Mouse (Mus musculus): ENCODE data around the gene Slc35e2.
A peak's percentile ranks its signal among the peaks of the same experiment; 100 is the strongest.
"Not testable (repeated sequence)": the region's sequence is repeated elsewhere in the genome, so short reads cannot be mapped to it uniquely, and the experiment has no call there.

Gene Slc35e2

DNA sequence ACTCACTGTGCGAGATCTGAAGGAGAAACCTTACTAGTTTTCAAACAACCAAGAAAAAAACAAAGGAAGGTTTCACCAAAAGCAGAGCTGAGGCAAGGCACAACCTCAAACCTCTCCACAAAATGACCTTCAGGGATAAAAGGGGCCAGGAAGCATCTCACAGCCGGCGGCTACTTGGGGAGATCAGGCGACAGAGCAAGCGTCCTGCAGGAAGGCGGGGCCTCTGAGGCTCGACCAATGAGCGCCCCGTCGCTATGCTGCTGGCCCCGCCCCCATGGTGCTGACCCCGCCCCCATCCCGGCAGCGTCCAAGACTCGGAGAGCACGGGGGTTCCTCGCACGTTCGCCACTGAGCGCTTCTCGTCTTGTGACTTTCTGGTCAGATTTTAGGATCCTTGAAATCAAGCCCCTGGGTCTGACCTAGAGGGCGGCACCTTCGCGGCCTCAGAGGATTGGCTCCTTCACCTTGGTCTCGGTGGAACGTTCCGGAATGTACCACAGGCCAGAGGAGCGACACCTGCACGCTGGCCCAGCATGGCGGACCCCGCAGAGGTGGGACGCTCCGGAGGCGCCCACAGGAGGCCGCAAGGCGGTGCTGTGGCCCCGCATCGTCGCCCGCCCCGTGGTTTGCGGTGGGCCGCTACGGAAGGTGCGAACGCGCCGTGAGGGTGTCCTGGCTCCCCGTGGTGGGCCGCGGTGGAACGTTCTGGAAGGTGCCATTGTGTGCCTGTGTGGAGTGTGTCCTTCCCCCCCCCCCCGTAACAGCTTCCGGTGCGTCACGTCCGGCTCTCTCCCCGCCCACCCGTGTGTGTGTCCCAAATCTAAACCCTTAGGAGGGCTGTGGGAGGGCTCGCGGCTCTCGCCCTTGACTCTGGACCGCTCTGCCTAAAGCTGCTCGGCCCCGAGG, at the start of gene Slc35e2:
Gene Slc35e2, plus strand, starts transcription at position 326 of the 906 bp plus-strand sequence.
- peak; percentile 95 for DNase-seq

DNA sequence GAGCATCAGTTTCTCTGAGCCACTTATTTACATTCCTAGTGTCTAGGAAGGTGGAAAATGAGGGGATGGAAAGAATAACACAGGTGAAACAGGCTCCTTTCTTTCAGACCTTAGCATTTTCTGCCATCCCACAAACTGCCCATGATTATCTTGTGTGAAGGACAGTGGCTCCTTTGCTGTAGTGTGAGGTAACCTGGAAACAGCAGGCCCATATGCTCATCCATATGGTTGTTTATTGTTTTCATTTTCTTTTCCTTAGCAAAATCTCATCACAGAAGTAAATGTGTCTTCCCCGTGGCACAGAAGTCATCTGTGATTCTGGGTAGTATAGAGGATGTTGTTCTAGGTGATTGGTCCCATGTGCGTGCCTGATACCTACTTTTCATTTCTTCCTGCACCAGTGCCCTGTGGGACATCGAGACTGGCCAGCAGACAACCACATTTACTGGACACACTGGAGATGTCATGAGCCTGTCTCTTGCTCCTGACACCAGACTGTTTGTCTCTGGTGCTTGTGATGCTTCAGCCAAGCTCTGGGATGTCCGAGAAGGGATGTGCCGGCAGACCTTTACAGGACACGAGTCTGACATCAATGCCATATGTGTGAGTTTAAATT, 48.2 kb upstream of the Slc35e2 start:
- peak; percentile 67 for DNase-seq

DNA sequence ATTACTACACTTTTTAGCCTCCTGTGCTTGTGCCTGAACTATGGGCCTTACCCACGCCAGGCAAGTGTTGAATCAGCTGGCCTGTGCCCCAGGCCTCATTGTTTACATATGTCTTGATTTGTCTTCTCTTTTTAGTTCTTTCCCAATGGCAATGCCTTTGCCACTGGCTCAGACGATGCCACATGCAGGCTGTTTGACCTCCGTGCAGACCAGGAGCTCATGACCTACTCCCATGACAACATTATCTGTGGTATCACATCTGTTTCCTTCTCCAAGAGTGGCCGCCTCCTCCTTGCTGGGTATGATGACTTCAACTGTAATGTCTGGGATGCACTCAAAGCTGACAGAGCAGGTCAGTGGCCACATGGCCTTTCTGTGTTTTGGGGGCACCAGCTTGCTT, 46.3 kb upstream of the Slc35e2 start:
- no peak for DNase-seq

DNA sequence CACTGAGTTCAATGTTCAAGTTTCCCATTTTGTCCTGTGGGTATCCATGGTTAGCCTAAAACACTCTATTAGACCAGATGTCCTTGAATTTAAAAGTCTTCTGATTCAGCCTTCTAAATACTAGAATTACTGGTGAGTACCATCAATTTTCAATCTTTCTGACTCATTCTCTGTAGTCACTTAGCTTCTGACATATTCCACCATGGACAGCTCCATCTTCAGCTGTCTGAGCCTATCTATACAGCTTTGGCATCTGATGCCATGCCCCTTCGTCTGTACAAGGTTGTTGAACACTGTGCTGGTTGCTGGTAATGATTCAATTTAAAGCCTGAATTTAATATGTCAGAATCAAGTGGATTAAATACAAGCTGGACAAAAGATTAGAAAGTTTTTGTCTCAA, 45.8 kb upstream of the Slc35e2 start:
- DNase-seq, result no peak

DNA sequence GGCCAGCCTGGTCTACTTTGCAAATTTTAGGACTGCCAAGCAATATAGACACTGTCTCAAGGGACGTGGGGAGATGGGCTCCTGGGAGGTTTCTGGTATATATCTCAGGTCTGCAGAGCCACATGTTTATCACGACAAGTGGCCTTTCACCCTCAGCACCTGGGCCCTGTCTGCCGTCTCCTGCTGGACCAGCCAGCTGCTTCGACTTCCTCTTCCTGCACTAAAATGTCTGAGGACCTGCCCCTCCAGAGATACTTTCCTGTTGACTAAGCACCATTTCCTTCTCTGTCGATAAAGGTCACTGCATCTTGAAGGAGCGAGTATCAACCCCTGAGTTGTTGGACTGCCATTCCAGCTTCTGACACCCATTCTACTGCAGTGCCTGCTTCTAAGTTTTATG, 41.8 kb upstream of the Slc35e2 start:
- no peak for DNase-seq

DNA sequence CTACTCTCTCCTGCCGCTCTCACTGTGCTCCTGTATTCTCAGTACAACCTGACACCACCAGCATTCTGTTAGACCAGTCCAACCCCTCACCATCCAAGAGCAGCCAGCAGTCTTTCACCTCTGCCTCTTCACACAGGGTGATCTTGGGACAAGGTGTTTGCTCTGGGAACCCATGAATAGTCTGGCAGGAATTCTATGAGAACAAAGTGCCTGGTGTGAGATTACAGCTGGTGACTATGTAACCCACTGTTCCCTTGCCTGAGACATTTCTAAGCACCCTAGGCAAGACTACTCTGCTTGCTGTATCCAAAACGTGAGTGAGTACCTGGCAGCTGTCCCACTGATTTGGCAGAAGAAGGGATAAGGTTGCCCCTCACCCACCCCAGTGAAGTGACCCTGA, 40.3 kb upstream of the Slc35e2 start:
- no peak for DNase-seq

DNA sequence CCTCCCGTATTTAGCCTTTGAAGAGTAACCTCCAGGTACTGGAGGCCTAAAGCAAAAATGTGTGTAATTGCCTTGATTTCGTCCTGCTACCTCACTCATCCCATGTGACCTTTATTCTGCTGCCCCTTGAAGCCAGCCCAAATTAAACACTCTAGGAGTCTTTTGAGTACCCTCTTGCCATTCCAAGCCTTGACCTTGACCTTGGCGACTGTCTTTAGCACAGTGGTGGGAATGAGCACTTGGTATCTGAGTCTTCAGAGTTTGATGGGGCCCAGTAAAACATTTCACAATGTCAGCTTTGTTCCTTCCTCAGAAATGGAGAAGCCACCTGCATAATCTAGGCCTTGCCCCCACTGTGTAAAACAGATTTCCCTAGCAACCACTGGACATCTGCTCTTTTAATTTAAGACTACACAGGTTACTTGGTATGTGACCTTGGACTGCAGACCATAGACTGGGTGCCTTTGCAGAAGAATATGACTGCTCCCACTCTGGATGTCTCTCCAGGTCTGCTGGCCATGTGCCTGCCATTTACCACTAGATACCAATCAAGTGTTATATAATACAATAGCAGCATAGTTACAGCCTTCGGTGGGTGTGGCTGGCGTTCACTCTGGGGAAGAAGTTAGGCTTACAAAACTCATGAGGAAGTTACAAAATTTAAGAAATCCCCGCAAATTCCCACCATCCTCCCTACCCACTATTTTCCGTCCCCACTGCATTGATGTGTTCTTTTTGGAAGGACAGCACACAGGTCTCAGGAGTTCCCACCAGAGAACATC, 39.4 kb upstream of the Slc35e2 start, which contains the start of gene Nadk:
Gene Nadk, plus strand, starts transcription at position 718 of the 782 bp plus-strand sequence.
- peak; percentile 60 for DNase-seq

DNA sequence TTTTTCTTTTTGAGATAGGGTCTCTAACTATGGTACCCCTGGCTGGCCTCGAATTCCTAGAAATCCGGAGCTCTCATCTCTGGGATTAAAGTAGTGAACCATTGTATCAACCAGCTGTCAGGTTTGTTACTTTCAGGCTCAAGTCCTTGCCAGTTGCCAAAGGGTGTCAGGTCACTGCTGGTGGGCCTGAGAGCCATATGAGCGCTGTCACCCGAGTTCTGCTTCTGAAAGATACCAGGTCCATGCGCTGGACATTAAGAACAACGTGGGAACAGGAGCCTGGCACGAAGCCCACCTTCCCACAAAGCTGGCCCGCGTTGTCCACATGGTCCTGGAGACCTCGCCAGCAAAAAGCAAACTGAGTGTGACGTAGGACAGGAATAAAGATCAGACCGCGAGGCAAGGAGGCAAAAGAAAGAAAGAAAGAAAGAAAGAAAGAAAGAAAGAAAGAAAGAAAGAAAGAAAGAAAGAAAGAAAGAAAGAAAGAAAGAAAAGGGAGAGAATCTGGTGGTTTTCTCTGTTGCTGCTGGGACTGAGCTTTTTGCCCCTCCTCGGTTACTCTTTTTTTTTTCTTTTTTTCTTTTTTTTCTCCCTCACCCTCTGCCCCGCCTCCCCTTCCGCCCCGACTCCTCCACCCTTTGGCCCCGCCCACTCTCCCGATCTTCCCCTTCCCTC, 38.4 kb upstream of the Slc35e2 start:
- DNase-seq, result peak; percentile 82

DNA sequence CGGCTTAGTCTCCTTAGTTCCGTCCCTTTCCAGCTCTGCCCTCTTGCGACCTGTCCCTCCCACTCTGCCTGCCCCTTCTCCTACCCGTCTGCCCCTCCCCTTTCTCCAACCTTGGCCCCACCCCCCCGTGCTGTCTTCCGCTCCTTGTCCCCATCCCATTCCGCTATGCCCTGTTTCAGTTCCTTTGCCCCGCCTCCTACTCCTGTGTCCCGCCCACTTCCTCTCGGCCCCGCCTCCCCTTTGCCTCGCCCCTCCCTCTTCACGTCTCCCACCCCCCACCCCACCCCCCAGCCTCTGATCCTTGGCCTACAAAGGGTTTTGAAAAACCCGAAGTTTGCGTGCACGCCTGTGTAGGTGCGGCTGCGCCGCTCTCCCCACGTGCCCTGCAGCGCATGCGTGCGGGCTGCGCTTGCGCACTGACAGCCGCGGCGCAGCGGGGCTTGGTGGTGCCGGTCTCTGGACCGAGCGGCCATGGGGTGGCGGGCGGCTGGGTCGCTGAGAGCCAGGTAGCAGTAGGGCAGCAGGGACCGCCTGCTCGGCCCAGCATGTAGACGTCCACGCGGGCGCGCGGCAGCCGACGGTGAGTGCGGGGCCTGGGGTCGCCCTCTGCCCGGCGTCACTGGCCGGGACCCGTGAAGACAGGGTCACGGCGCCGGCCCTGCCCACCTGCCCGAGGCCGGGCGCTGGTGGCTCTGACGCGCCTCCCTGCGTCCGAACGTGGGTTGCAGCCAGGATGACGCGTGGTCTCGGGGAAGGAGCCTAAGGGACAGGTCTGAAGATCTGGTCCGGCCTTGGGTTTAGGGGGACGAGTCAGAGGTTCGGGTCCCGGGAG, 37.6 kb upstream of the Slc35e2 start:
- peak; percentile 97 for DNase-seq

DNA sequence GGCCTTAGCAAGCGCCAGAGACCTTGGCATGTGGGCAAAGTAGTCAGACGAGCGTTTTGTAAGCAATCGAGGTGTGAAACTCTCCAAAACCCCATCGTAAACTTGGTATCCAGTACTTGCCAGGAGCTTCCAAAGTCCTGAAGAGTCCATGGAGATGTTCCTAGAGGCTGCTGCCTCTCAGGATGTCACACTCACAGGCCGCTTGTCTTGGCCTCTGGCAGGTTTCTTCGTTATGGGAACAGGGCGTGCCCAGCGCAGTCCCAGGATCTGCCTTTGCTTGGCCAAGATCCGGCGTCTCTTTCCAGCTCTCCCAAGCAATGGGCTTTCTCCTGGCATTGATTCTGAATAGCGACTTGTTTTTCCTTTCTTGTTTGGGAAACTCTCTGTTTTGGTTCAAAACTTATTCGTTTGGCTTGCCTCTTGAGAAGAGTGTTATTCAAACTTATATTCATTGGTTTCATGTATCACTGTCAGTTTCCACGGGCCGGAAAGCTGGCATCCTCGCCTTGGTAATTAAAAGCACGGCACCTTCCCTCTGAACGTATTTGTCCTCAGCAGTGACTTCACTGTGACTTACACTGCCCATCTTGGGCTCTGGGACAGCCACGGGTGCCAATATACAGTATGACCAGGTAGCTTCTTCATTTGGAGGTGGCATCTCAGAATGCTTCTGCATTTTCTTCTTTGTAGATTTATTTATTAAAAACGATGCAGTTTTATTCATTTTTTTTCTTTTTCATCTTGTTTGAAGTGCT, 36.7 kb upstream of the Slc35e2 start:
- DNase-seq, result peak; percentile 69

DNA sequence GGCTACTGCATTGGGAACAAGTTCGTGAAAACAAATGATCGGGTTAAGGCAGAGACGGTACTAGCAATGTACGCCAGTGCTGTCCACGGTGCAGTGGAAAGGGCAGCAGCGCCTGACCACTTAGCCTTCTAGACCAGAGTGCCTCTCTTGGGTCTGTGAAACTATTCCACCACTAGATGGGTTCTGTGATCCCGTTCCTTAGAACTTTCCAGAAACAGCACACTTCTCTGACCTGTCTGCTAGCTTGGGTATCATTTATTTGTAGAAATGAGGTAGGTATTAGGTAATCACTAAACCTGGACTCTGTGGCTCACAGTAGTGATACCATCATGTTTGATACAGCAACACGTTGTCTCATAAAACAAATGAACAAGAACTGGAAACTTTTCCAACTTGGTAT, 34.7 kb upstream of the Slc35e2 start:
- DNase-seq, result no peak

DNA sequence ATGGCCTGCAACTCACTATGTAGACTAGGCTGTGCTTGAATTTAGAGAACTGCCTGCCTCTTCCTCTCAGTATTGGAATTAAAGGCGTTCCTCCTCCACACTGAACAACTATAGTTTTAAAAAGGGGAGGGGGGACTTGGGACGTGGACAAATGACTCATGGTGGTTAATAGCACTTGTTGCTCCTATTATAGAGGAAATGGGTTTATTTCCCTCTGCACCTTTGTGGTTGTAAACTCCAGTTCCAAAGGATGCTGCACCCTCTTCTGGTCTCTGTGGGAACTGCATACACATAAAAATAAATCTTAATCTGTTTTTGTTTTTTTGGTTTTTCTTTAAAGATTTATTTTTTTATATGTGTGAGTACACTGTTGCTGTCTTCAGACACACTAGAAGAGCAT, 33.0 kb upstream of the Slc35e2 start:
- no peak for DNase-seq

DNA sequence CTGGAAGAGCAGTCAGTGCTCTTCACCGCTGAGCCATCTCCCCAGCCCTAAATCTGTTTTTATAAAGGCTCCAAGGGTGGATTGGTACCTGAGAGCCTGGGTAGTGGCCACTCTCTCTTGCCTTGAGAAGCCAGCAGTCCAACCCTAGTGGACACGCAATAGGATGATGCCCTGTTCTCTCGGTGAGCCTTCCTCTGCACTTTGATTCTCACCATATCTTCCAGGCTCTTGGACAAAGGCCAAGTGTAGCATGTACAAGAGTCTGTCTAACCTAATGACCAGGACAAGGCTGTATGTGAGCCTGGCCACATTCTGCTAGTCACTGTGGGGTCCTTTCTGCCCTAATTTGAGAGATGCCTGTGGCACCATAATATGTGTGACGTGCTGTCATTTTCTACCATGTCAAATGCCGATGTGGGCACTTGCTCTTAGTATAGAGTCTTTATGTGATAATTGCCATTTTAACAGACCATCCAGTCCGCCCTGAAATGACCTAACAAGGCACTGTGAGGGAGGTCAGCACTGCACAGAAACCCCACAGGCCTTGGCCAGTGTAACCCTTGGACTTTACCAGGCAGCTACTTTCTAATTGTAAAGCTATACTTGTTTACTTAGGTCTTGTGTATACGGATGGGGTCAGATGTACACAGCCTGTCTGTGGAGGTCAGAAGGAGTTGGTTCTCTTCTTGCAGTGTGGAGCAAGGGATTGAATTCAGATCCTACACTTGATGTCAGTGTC, 32.4 kb upstream of the Slc35e2 start:
- DNase-seq, result no peak

DNA sequence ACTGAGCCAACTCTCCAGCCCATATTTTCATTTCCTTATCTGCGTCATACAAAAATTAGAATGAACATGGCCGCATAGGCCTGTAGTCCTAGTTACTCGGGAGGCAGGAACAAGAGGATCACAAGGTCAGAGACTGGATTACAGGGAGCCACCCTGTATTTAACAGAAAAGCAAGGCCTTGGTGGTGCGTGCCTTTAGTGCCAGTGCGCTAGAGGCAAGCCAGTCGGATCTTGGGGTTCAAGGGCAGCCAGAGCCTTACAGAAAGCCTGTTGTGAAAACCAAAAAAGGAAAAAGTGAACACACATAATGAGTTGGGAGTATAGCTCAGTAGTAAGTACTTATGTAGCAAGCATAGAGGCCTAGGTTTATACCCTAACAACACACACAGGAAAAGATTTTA, 31.4 kb upstream of the Slc35e2 start:
- DNase-seq, result no peak

DNA sequence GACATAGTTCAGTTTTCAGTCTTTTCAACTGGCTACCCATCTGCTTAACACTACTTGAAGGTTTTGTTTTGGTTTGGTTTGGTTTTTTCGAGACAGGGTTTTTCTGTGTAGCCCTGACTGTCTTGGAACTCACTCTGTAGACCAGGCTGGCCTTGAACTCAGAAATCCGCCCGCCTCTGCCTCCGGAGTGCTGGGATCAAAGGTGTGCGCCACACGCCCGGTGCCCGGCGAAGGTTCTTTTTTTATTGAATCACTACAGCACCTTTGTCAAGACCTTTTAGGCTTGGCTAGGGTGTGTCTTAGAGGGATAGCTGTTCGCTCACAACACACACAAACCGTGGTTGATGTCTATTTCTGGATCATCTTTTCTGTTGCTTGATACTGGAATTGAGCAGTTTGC, 30.9 kb upstream of the Slc35e2 start:
- not testable (repeated sequence) for DNase-seq

DNA sequence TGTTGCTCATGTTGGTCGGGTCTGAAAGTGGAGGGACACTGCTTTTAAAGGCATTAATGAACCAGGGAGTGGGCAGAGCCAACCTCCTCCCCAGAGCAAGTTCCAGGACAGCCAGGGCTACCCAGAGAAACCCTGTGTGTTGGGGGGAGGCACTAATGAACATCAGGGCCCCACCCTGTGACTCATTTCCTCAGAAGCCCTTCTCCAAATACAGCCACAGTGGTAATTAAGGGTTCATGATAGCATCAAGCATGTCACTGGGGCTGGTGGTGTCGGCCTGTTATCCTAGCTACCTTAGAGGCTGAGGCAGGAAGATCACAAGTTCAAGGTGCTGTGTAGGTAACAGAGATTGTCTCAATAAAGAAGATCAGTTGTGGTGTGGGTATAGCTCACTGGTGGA, 29.8 kb upstream of the Slc35e2 start:
- DNase-seq, result no peak

DNA sequence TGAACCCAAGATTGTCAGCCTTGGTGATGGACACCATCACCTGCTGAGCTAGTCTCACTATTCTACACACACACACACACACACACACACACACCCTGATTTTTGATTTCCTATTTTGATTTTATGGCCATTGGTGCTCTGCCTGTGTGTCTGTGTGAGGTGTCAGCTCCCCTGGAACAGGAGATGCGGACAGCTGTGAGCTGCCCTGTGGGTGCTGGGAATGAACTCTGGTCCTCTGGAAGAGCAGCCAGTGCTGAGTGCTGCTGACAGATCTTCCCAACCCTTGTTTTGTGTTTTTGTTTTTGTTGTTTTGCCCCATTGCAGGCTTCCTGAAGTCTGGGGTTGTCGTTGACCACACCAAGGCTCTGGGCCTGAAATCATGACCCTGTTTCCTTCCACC, 28.1 kb upstream of the Slc35e2 start:
- DNase-seq, result no peak

DNA sequence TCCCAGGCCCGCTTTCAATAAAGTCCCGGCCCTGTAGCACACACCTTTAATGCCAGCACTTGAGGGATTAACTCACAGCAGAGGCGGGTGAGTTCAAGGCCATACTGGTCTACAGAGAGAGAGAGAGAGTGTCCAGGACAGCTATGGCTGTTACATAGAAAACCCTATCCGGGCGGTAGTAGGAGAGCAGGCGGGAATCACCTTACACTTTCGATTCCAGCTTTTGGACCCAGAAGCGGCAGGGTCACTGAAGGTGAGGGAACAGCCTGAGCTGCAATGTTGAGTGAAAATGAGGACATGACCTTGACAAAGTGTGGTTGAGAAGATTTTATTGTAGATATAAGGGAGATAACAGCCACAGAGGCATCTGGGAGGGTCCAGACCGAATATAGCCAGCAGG, 27.3 kb upstream of the Slc35e2 start:
- DNase-seq, result no peak

DNA sequence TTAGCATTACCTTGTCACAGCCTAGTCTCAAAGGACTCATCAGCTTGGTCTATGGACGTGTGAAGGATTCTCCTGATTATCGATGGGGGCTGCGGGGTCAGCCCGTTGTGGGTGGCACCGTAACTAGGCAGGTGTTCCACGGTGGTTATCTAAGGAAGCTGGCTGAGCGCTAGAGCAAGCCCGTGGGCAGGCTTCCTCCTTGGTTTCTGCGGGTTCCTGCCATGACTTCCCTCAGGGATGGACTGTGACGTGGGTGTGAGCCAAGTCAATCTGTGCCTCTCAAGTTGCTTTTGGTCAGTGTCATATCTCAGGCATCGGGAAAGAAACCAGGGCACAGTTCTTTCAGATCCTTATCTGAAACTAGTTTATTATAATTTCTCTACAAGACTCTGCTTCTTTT, 26.3 kb upstream of the Slc35e2 start:
- DNase-seq, result no peak

DNA sequence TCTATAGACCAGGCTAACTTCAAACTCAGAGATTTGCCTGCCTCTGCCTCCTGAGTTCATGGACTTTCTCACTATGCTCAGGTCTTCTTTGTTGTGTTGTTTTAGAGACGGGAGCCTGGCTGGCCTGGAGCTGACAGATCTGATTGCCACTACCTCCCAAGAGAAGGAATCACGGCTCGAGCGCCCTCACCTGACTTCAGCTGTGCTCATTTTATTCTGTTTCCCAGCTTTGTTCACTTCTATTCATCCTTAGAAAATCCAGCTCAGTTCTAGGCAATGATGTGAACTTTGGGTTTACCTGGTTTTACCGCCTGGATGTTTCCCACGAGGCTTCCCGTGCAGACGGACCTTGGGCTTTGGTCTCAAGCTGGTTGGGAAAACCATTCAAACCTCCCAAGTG, 25.7 kb upstream of the Slc35e2 start:
- no peak for DNase-seq

DNA sequence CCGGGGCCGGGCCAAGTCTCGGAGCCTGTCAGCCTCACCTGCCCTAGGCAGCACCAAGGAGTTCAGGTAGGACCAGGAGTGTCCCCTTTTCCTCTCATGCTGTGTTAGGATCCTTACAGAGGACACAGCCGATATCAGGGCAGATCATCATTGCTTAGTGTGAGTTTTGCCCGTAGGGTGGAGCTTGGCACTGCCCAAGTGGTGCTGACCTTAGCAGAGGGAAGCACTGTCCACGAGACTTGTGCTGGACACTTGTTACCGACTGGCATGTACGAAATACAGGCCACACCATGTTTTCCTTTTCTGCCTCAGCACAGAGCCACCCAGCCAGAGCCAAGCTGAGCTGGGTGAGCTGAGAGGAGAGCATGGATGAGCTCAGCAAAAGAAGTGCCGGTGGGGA, 24.1 kb upstream of the Slc35e2 start:
- no peak for DNase-seq
